Mouse (Mus musculus) intestine, postnatal 0 days (tissue): ENCODE data around the gene Akp3. TPM values are rescaled to one million over a fixed set of nuclear protein-coding genes. Genes with fewer than 3 reads are reported as not detected.
A peak's percentile ranks its signal among the peaks of the same experiment; 100 is the strongest.

Source experiments
- ATAC-seq: fragments of 200-750 bp; cut with Nextera tagmentation; 2 replicates; pipeline ENCODE4 v1.8.0; 2017; ENCODE audit warnings: mild to moderate bottlenecking, moderate TSS enrichment, moderate library complexity
- H3K27ac ChIP-seq: fragments of 300-500 bp; sonication (generic); 2 replicates; pipeline ENCODE4 v1.5.1; 2014; ENCODE audit warnings: mild to moderate bottlenecking, low read depth, low read length, moderate library complexity
- H3K27me3 ChIP-seq: fragments of 300-500 bp; sonication (generic); replicated peaks from 2 replicates; pipeline ENCODE4 v1.6.1; 2014; ENCODE audit warnings: low read length, mixed read lengths; ENCODE audit not compliant: control insufficient read depth, insufficient read depth
- H3K36me3 ChIP-seq: fragments of 300-500 bp; sonication (generic); 2 replicates; pipeline ENCODE4 v1.6.1; 2014; ENCODE audit warnings: mild to moderate bottlenecking, moderate library complexity; ENCODE audit not compliant: control insufficient read depth, insufficient read depth
- H3K4me1 ChIP-seq: fragments of 300-500 bp; sonication (generic); replicated peaks from 2 replicates; pipeline ENCODE4 v1.6.1; 2014; ENCODE audit warnings: antibody characterized with exemption, low read length, mixed read lengths; ENCODE audit not compliant: control insufficient read depth, insufficient read depth
- H3K4me2 ChIP-seq: fragments of 300-500 bp; sonication (generic); replicated peaks from 2 replicates; pipeline ENCODE4 v1.6.1; 2014; ENCODE audit warnings: low read depth, mild to moderate bottlenecking, moderate library complexity
- H3K4me3 ChIP-seq: fragments of 300-500 bp; sonication (generic); 2 replicates; pipeline ENCODE4 v1.5.1; 2014; ENCODE audit warnings: low read depth, low read length
- H3K9ac ChIP-seq: fragments of 300-500 bp; sonication (generic); 2 replicates; pipeline ENCODE4 v1.6.1; 2014; ENCODE audit warnings: mild to moderate bottlenecking, low read depth, low read length
- H3K9me3 ChIP-seq: fragments of 300-500 bp; sonication (generic); 2 replicates; pipeline ENCODE4 v1.6.1; 2016; ENCODE audit warnings: mixed run types; ENCODE audit not compliant: control insufficient read depth
- CTCF ChIP-seq: sonication (generic); IDR thresholded peaks from 2 replicates; pipeline ENCODE4 v1.5.1; 2016; ENCODE audit warnings: low read depth, mild to moderate bottlenecking, control low read depth, antibody characterized with exemption, moderate library complexity
- WGBS: fragments of 180-500 bp; shearing (Covaris S2); extraction: QIAGEN DNeasy Blood & Tissue Kit; methylation state at CpG from one replicate; pipeline ENCODE4 v1.1.7; 2014; 5-methylcytosine and 5-hydroxymethylcytosine counted together
- polyA plus RNA-seq: library from polyadenylated mRNA; unstranded; fragments of >200 nt; fragmentation: Nextera tagmentation; extraction: Ambion mirVana; gene quantifications from 2 replicates; pipeline ENCODE4 v1.2.1, GENCODE M21; 2015

The Akp3 gene
- polyA plus RNA-seq, 1 experiment from 2014 or later, result 3.6 TPM

GRCm38 (mm10) chr1:87156199-87156587 lies 31.4 kb downstream of the Akp3 start, which contains the start of gene Ecel1:
Ecel1 (minus strand) TSS chr1:87156521.
- no peak for TF ChIP-seq CTCF
- peak within 1 kb of the TSS; percentile 50 for H3K4me2 ChIP-seq
- no peaks in the 10 kb centered on the region for H3K9me3 ChIP-seq
- H3K27ac ChIP-seq, result no peak within 1 kb of the TSS
- WGBS, result 4% methylated on average over 12 of the region's 12 CpGs
- H3K4me1 ChIP-seq, result no peaks in the 10 kb centered on the region
- peaks cover 79% of the 10 kb centered on the region for H3K27me3 ChIP-seq
- no peak within 1 kb of the TSS for H3K9ac ChIP-seq
- no peak for ATAC-seq
- no peaks in the 10 kb centered on the region for H3K36me3 ChIP-seq
- peak within 1 kb of the TSS; percentile 27 for H3K4me3 ChIP-seq

- 74% methylated on average over 3 of the region's 3 CpGs for WGBS
- H3K27ac ChIP-seq, result no peak overlapping the region
- H3K27me3 ChIP-seq, result peaks cover 48% of the 10 kb centered on the region
- ATAC-seq, result no peak
- H3K4me3 ChIP-seq, result no peak overlapping the region
- H3K9ac ChIP-seq, result no peak overlapping the region
- H3K9me3 ChIP-seq, result no peaks in the 10 kb centered on the region
- H3K4me1 ChIP-seq, result no peaks in the 10 kb centered on the region
- no peaks in the 10 kb centered on the region for H3K36me3 ChIP-seq
- TF ChIP-seq CTCF, result no peak
- H3K4me2 ChIP-seq, result no peak overlapping the region
These were observed 34.6 kb downstream of the Akp3 start for GRCm38 (mm10) chr1:87159396-87159795.

GRCm38 (mm10) chr1:87164164-87164795 lies 39.5 kb downstream of the Akp3 start:
- H3K27ac ChIP-seq, result no peak overlapping the region
- no peaks in the 10 kb centered on the region for H3K36me3 ChIP-seq
- TF ChIP-seq CTCF, result no peak
- no peaks in the 10 kb centered on the region for H3K4me1 ChIP-seq
- H3K4me2 ChIP-seq, result no peak overlapping the region
- no peak overlapping the region for H3K9ac ChIP-seq
- peaks cover 12% of the 10 kb centered on the region; the same call in 1 of the 2 replicates for H3K27me3 ChIP-seq
- no peak for ATAC-seq
- H3K4me3 ChIP-seq, result no peak overlapping the region
- H3K9me3 ChIP-seq, result no peaks in the 10 kb centered on the region
- 38% methylated on average over 11 of the region's 11 CpGs for WGBS

- Histone ChIP-seq H3K4me3 (no peak overlapping the region), H3K4me1 (no peaks in the 10 kb centered on the region), H3K9me3 (no peaks in the 10 kb centered on the region), H3K36me3 (no peaks in the 10 kb centered on the region), H3K27ac (no peak overlapping the region), H3K27me3 (peaks cover 12% of the 10 kb centered on the region; the same call in 1 of the 2 replicates), H3K9ac (no peak overlapping the region), H3K4me2 (no peak overlapping the region)
- no peak for TF ChIP-seq CTCF
- WGBS, result 55% methylated on average over 9 of the region's 9 CpGs
- ATAC-seq, result no peak
These were observed 40.0 kb downstream of the Akp3 start for GRCm38 (mm10) chr1:87164796-87165184.

GRCm38 (mm10) chr1:87170458-87170857 lies 45.7 kb downstream of the Akp3 start:
- no peaks in the 10 kb centered on the region for H3K36me3 ChIP-seq
- H3K4me2 ChIP-seq, result no peak overlapping the region
- WGBS, result 15% methylated on average over 18 of the region's 19 CpGs
- no peak for TF ChIP-seq CTCF
- no peak overlapping the region for H3K27ac ChIP-seq
- H3K9me3 ChIP-seq, result no peaks in the 10 kb centered on the region
- H3K27me3 ChIP-seq, result peaks cover 12% of the 10 kb centered on the region; the same call in 1 of the 2 replicates
- H3K4me3 ChIP-seq, result no peak overlapping the region
- H3K9ac ChIP-seq, result no peak overlapping the region
- no peaks in the 10 kb centered on the region for H3K4me1 ChIP-seq
- ATAC-seq, result no peak

- H3K4me2 ChIP-seq, result no peak overlapping the region
- ATAC-seq, result no peak
- no peaks in the 10 kb centered on the region for H3K9me3 ChIP-seq
- WGBS, result 68% methylated on average over 1 of the region's 1 CpGs
- no peaks in the 10 kb centered on the region for H3K36me3 ChIP-seq
- H3K27ac ChIP-seq, result no peak overlapping the region
- H3K27me3 ChIP-seq, result peaks cover 12% of the 10 kb centered on the region; the same call in 1 of the 2 replicates
- no peak for TF ChIP-seq CTCF
- no peak overlapping the region for H3K4me3 ChIP-seq
- no peak overlapping the region for H3K9ac ChIP-seq
- H3K4me1 ChIP-seq, result no peaks in the 10 kb centered on the region
These were observed 46.5 kb downstream of the Akp3 start for GRCm38 (mm10) chr1:87171312-87171711.

- no peak overlapping the region for H3K9ac ChIP-seq
- H3K4me3 ChIP-seq, result no peak overlapping the region
- TF ChIP-seq CTCF, result no peak
- WGBS, result 58% methylated on average over 9 of the region's 9 CpGs
- H3K4me1 ChIP-seq, result no peaks in the 10 kb centered on the region
- no peaks in the 10 kb centered on the region for H3K36me3 ChIP-seq
- peaks cover 12% of the 10 kb centered on the region; the same call in 1 of the 2 replicates for H3K27me3 ChIP-seq
- no peak overlapping the region for H3K27ac ChIP-seq
- no peak for ATAC-seq
- H3K9me3 ChIP-seq, result no peaks in the 10 kb centered on the region
- H3K4me2 ChIP-seq, result no peak overlapping the region
These were observed 47.5 kb downstream of the Akp3 start for GRCm38 (mm10) chr1:87172316-87172715.
